Mouse (Mus musculus) liver, postnatal 0 days (tissue): ENCODE results near the gene Nadk. TPM values are rescaled to one million over a fixed set of nuclear protein-coding genes. Genes with fewer than 3 reads are reported as not detected.
A peak's percentile ranks its signal among the peaks of the same experiment; 100 is the strongest.

ENCODE experiments used
- ATAC-seq: fragments of 200-750 bp; cut with Nextera tagmentation; 2 replicates; pipeline ENCODE4 v1.8.0; 2017; ENCODE audit warnings: mild to moderate bottlenecking, moderate library complexity
- DNase-seq: peaks from one replicate; pipeline ENCODE4 v3.0.0-alpha.2; 2016
- H3K27ac ChIP-seq: fragments of 300-500 bp; sonication (generic); 2 replicates; pipeline ENCODE4 v1.5.1; 2014; ENCODE audit warnings: antibody characterized with exemption, moderate library complexity, mild to moderate bottlenecking, low read depth
- H3K27me3 ChIP-seq: fragments of 300-500 bp; sonication (generic); 2 replicates; pipeline ENCODE4 v1.6.1; 2014; ENCODE audit warnings: low read length, control low read depth, mixed read lengths; ENCODE audit not compliant: insufficient read depth
- H3K36me3 ChIP-seq: fragments of 300-500 bp; sonication (generic); replicated peaks from 2 replicates; pipeline ENCODE4 v1.6.1; 2014; ENCODE audit warnings: mild to moderate bottlenecking, control low read depth, low read length, moderate library complexity, mixed read lengths; ENCODE audit not compliant: insufficient read depth
- H3K4me1 ChIP-seq: fragments of 300-500 bp; sonication (generic); 2 replicates; pipeline ENCODE4 v1.6.1; 2014; ENCODE audit warnings: antibody characterized with exemption, mild to moderate bottlenecking, control low read depth; ENCODE audit not compliant: insufficient read depth
- H3K4me2 ChIP-seq: fragments of 300-500 bp; sonication (generic); 2 replicates; pipeline ENCODE4 v1.6.1; 2014; ENCODE audit warnings: low read depth, mild to moderate bottlenecking, low read length, moderate library complexity, mixed read lengths
- H3K4me3 ChIP-seq: fragments of 300-500 bp; sonication (generic); 2 replicates; pipeline ENCODE4 v1.5.1; 2014; ENCODE audit warnings: low read depth, low read length
- H3K9ac ChIP-seq: fragments of 300-500 bp; sonication (generic); replicated peaks from 2 replicates; pipeline ENCODE4 v1.6.1; 2014; ENCODE audit warnings: mild to moderate bottlenecking, moderate library complexity
- H3K9me3 ChIP-seq: fragments of 300-500 bp; sonication (generic); 2 replicates; pipeline ENCODE4 v1.6.1; 2016; ENCODE audit warnings: mild to moderate bottlenecking, control low read depth, low read length, mixed read lengths
- CTCF ChIP-seq: sonication (generic); IDR thresholded peaks from 2 replicates; pipeline ENCODE4 v1.5.1; 2016; ENCODE audit warnings: antibody characterized with exemption, low read depth
- EP300 ChIP-seq: IDR thresholded peaks from 2 replicates; pipeline ENCODE4 v1.6.1; 2016; ENCODE audit warnings: antibody characterized with exemption, low read depth, mild to moderate bottlenecking
- WGBS: fragments of 180-500 bp; shearing (Covaris S2); extraction: QIAGEN DNeasy Blood & Tissue Kit; methylation state at CpG from one replicate; pipeline ENCODE4 v1.1.7; 2014; ENCODE audit not compliant: insufficient replicate concordance; 5-methylcytosine and 5-hydroxymethylcytosine counted together
- polyA plus RNA-seq: library from polyadenylated mRNA; unstranded; fragments of >200 nt; fragmentation: Nextera tagmentation; extraction: Ambion mirVana; gene quantifications from 2 replicates; pipeline ENCODE4 v1.2.1, GENCODE M21; 2015

The Nadk gene
- polyA plus RNA-seq, 1 experiment from 2014 or later: 55.5 TPM

DNA sequence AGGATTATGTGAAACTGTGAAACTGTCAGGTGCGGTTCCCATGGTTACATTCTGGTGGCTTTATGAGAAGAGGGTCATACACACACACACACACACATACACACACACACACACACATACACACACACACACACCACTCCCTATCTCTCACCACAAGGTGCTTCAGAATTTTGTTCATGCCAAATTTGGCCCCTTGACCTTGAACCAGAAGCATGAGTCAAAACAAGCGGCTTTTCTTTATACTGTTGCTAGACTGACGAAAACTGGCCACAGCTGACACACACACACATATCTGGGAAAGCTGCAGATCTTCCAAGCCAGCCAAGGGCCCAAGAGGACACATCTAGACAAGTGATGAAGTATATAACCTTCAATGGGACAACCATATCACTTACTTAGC, 33.6 kb downstream of the Nadk start:
- Histone ChIP-seq H3K4me1 (peaks cover 16% of the 10 kb centered on the region), H3K9me3 (no peaks in the 10 kb centered on the region), H3K4me3 (no peak overlapping the region), H3K27ac (no peak overlapping the region), H3K36me3 (0 out of 2 replicates have a peak, but pooled peaks cover 3% of the 10 kb centered on the region), H3K4me2 (no peak overlapping the region), H3K27me3 (no peaks in the 10 kb centered on the region), H3K9ac (no peak overlapping the region)
- TF ChIP-seq CTCF (no peak), EP300 (no peak)
- ATAC-seq: no peak
- no peak for DNase-seq
- 73% methylated on average over 3 of the region's 3 CpGs for WGBS

DNA sequence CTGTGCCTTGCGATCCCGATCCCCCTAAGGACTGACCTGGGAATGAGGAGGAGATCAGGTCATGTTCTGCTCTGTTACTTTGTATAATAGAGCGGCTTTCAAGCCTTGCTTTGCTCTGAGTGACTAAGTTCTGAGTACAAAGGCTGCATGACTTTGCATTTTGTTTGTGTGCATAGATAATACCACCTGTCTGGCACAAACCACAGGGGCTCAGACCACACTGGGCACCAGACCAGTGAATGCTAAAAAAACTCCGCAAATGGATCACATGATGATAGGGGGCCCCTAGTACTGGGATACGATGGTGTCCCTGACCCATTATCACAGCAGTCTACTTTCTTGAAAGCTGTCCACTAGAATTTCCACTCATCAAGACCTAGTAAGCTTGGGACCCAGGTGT, 34.4 kb downstream of the Nadk start:
- Histone ChIP-seq H3K36me3 (no peaks in the 10 kb centered on the region), H3K4me1 (peaks cover 16% of the 10 kb centered on the region), H3K27me3 (no peaks in the 10 kb centered on the region), H3K4me2 (no peak overlapping the region), H3K27ac (no peak overlapping the region), H3K4me3 (no peak overlapping the region), H3K9me3 (no peaks in the 10 kb centered on the region), H3K9ac (no peak overlapping the region)
- peak; percentile 50; the same call in 1 of the 2 replicates for TF ChIP-seq EP300
- TF ChIP-seq CTCF: no peak
- 48% methylated on average over 5 of the region's 5 CpGs for WGBS
- ATAC-seq (no peak), DNase-seq (no peak)

DNA sequence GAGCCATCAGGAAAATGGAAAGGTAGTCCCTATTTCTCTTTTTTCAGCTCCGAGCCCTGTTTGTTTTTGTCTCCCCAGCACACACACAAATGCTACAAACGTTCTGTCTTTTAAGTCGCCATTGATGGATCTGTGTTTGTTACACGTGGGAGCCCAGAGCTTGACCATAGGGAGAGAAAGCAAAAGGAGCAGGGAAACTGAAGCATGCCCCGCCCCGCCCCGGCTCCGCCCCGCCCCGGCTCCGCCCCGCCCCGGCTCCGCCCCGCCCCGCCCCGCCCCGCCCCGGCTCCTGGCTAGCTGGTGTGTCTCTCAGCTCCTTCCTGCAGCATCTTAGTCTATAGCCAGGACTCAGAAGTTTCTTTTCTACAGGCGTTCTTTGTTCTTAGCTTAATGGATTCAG, 36.4 kb downstream of the Nadk start:
- peak; percentile 65 for DNase-seq
- Histone ChIP-seq H3K4me2 (no peak overlapping the region), H3K27ac (no peak overlapping the region), H3K9me3 (no peaks in the 10 kb centered on the region), H3K36me3 (0 out of 2 replicates have a peak, but pooled peaks cover 2% of the 10 kb centered on the region), H3K9ac (no peak overlapping the region), H3K4me3 (no peak overlapping the region), H3K4me1 (peaks cover 29% of the 10 kb centered on the region), H3K27me3 (no peaks in the 10 kb centered on the region)
- 27% methylated on average over 11 of the region's 20 CpGs for WGBS
- TF ChIP-seq CTCF (no peak), EP300 (no peak)
- no peak for ATAC-seq

DNA sequence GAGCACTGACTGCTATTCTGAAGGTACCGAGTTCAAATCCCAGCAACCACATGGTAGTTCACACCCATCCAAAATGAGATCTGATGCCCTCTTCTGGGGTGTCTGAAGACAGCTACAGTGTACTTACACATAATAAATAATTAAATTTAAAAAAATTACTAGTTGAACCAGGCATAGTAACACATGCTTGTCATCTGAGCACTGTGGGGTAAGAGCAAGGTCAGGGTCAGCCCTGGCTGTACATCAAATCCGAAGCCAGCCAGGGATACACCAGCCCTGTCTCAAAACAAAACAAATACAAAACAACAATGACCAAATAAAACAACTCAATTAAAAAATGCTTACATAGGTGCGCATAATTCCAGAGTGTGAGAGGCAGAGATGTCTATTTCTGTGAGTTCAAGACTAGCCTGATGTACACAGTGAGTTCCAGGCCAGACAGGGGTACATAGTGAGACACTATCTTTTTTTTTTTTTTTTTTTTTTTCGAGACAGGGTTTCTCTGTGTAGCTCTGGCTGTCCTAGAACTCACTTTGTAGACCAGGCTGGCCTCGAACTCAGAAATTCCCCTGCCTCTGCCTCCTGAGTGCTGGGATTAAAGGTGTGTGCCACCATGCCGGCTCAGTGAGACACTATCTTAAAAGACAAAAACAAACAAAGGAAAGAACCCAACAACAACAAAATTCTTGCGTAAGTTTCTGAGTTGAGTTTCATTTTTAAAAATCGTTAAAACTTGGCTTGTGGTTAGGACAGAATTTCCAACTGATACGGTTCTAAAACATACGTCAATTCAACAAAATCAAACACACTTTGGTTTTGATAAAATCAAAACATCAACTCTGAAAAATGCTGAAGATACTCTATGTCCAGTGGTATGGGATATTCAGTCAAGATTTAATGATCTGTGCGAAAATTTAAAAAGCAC, 38.0 kb downstream of the Nadk start:
- H3K9ac ChIP-seq: peak overlapping the region; percentile 90
- H3K4me1 ChIP-seq: peaks cover 39% of the 10 kb centered on the region
- peak overlapping the region; percentile 98 for H3K27ac ChIP-seq
- no peak for DNase-seq
- peak overlapping the region; percentile 95 for H3K4me3 ChIP-seq
- 0 out of 2 replicates have a peak, but pooled peaks cover 2% of the 10 kb centered on the region for H3K36me3 ChIP-seq
- TF ChIP-seq CTCF: no peak
- TF ChIP-seq EP300: no peak
- H3K27me3 ChIP-seq: no peaks in the 10 kb centered on the region
- ATAC-seq: no peak
- WGBS: 53% methylated on average over 11 of the region's 11 CpGs
- peak overlapping the region; percentile 93 for H3K4me2 ChIP-seq
- H3K9me3 ChIP-seq: no peaks in the 10 kb centered on the region

DNA sequence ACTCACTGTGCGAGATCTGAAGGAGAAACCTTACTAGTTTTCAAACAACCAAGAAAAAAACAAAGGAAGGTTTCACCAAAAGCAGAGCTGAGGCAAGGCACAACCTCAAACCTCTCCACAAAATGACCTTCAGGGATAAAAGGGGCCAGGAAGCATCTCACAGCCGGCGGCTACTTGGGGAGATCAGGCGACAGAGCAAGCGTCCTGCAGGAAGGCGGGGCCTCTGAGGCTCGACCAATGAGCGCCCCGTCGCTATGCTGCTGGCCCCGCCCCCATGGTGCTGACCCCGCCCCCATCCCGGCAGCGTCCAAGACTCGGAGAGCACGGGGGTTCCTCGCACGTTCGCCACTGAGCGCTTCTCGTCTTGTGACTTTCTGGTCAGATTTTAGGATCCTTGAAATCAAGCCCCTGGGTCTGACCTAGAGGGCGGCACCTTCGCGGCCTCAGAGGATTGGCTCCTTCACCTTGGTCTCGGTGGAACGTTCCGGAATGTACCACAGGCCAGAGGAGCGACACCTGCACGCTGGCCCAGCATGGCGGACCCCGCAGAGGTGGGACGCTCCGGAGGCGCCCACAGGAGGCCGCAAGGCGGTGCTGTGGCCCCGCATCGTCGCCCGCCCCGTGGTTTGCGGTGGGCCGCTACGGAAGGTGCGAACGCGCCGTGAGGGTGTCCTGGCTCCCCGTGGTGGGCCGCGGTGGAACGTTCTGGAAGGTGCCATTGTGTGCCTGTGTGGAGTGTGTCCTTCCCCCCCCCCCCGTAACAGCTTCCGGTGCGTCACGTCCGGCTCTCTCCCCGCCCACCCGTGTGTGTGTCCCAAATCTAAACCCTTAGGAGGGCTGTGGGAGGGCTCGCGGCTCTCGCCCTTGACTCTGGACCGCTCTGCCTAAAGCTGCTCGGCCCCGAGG, 39.2 kb downstream of the Nadk start, which contains the start of gene Slc35e2:
Slc35e2 (plus strand) TSS at position 326 of the 906 bp plus-strand sequence.
- Histone ChIP-seq H3K9ac (peak within 1 kb of the TSS; percentile 90), H3K4me2 (peak within 1 kb of the TSS; percentile 93), H3K27me3 (no peaks in the 10 kb centered on the region), H3K9me3 (no peaks in the 10 kb centered on the region), H3K4me3 (peak within 1 kb of the TSS; percentile 95), H3K4me1 (peaks cover 39% of the 10 kb centered on the region), H3K36me3 (0 out of 2 replicates have a peak, but pooled peaks cover 2% of the 10 kb centered on the region), H3K27ac (peak within 1 kb of the TSS; percentile 98)
- DNase-seq (peak; percentile 98), ATAC-seq (peak; percentile 93)
- TF ChIP-seq CTCF (peak; percentile 50), EP300 (0 out of 2 replicates have a peak, but pooled peaks have one; percentile 0)
- WGBS: under 1% methylated on average over 65 of the region's 65 CpGs

DNA sequence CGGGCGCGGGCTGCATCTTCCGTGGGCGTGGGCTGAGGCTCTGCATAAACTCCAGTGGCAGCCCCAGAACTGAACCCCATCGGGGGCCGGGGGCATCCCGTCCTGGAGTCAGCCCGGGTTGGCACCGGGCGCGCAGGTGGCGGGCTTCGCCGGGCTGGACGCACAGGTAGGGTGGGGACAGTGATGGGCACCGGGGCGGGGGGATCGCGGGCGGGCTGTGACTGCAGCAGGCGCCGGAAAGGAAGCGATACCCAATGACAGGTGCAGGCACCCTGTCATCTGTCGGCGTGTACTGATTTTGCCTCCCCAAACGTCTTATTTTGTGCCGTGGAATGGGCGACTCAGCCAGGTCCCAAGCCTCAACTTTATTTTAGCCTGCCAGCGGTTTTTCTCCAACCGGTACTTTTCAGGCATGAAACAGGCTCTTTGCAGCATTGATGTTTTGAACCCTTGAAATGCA, 39.8 kb downstream of the Nadk start:
- peak overlapping the region; percentile 95 for H3K4me3 ChIP-seq
- WGBS: 1% methylated on average over 31 of the region's 31 CpGs
- no peaks in the 10 kb centered on the region for H3K27me3 ChIP-seq
- 0 out of 2 replicates have a peak, but pooled peaks cover 2% of the 10 kb centered on the region for H3K36me3 ChIP-seq
- H3K9ac ChIP-seq: peak overlapping the region; percentile 90
- peak overlapping the region; percentile 98 for H3K27ac ChIP-seq
- H3K4me2 ChIP-seq: peak overlapping the region; percentile 93
- H3K9me3 ChIP-seq: no peaks in the 10 kb centered on the region
- peaks cover 36% of the 10 kb centered on the region for H3K4me1 ChIP-seq
- ATAC-seq (peak; percentile 7), DNase-seq (no peak)
- no peak for TF ChIP-seq EP300
- no peak for TF ChIP-seq CTCF
